Mouse (Mus musculus): Measurements from ENCODE around the gene Cep128.

- TF ChIP-seq POLR2A (IDR thresholded peaks at IDR 0.05; ENCODE audit: control insufficient read depth, low read depth, low read length): no peak
- no peak for TF ChIP-seq CTCF (IDR thresholded peaks at IDR 0.05; ENCODE audit: control insufficient read depth, insufficient read depth, insufficient replicate concordance, low read depth, low read length)
Observed at GRCm38 (mm10) chr12:91412461-91413182, 28.4 kb upstream of the Cep128 start.
